Mouse (Mus musculus): ENCODE data around the gene Per2. TPM values are rescaled to one million over a fixed set of nuclear protein-coding genes. Genes with fewer than 3 reads are reported as not detected.

The Per2 gene
- total RNA-seq, 2 experiments from 2014 or later, result 8.5 to 11.2 TPM

DNA sequence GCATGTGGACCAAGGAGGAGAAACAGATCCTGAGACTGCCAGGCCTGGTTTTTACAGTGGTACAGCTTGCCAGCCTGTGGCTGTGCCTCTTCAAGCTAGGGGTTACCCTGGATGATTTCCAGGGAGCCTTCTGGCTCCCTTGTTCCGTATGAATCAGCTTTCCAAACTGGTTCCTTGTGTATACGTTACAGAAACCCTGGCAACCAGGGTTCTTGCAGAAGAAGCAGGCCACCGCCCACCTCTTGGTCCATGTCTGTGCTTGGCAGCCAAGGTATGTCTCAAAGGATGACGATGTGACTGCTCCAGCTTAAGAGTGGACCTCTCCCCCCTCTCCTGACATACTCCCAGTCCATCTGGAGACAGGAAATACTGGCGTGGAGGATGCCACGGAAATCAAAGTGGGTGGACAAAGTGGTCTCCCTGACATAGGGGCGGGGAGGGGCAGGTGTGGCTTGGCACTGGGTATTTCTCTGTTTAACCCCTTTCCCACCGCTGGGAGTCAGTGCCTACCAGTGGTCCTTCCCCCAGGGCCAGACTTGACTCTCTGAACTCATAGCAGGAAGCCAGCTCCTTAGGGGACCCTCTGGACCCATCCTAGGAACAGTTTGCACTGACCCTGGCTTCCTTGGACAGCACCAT, 782 bp downstream of the Per2 start:
- peak; percentile 60 for DNase-seq

DNA sequence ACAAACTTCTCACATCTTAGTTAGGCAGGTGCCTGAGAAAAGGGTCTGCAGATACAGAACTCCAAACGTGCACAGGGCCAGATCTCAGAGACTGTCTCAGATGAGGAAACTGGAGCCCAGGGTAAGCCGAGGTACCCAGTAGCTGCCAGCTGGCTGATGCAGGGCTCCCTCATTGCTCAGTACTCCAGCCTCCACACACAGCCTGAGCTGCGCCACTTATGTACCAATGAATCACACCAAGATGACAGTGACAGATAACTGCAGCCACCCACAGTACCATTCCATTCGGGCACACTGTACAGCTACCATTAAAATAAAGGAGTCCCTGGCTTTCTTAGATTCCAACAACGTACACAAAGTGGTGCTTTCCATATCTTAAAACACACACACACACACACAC, 1.4 kb downstream of the Per2 start:
- DNase-seq, result peak; percentile 10

DNA sequence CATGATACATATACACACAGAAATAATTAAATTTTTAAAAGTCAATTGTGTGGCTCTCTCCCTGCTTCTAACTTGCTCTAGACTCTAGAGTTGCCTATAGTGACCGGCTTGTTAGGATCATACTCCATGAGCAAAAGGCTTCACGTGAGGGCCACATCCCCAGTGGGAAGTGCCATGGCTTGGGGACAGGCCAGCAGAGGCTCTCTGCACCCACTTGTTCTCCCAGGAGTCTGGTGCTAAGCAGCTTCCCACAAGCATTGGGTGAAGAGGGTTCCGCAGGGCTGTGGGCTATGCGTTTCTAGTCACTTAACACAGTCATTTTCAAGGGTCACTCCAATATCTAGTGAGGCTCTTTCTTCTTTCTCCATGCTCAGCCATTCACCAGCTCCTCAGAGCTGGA, 2.0 kb downstream of the Per2 start:
- no peak for DNase-seq

DNA sequence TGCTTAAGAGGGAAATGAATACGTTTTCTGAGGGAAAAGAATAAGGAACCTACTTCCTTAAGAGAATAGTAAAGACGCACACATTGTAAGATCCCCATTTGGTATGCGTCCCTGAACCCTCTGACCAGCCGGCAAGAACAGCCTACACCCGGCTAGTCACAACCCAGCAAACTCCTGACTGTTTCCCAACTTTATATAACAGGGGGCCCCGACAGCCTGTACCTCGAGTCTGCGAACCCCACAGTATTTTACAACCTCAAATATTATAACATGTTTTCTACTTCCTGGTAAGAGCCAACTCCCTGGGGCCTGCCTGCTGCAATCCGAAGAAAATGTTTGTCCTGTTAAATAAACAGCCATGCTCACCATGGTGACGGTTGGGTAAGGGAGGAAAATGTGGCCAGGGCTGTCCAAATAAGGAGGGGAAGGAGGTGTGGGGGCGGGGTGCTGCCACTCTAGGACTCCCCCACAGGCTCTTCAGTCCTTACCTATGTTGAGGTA, 2.8 kb downstream of the Per2 start:
- peak; percentile 59 for DNase-seq

DNA sequence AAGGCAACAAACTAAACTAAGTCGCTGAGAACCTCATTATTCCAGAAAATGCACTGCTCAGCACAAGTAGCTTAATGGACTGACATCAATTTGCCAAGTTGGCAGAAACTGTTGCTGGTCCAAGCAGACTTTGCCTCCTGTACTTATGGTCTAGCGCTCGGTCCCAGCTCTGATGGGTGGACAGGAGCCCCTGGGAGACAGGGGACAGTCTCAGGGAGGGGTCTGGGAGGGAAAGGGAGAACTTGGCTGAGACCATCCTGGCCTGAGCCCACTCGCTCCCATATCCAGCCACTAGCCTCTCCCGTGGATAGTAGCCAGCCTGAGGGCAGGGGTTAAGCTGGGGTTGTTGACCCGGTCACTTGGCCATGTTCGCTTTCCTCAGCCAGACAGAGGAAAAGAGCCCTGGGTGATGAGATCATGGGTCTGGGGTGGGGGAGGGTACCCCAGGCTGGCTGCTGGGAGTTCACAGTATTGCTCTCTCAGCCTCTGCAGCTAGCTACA, 3.4 kb downstream of the Per2 start:
- peak; percentile 74 for DNase-seq

DNA sequence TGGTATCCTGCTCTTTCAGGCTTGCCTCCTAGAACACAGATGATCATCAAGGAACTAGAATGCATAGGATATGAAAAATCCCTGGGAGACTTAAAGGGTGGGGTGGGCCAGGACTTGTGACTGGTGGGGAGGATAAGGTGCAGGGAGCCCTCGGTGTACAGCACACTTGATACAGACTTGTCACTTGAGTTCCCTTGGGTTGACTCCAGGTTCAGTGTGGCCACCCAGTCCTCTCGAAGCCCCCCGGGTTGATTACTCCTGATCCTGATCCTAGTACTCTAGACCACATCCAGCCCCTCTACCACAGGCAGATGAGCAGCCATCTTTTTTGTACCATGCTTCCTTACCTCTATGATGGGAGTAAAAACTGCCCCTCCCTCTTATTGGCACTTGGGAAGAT, 4.2 kb downstream of the Per2 start:
- peak; percentile 3 for DNase-seq

DNA sequence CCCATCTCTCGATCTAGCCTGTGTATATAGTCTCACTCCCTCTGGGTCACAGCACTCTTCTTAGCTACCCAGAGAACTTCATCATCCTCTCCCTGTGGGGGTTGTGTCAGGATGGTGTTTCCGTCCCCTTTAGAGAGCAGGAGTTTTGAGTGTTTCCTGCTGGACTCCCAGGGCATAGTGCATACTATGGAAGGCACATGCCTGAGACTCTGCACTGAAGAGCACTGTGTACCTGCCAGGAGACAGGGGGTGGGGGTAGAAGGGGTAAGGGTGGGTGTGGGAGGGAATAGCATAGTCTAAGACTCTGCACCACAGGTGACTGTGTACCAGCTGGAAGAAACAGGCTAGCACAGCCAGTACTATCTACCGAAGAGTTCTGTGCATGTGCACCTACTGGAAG, 4.8 kb downstream of the Per2 start:
- DNase-seq, result no peak

DNA sequence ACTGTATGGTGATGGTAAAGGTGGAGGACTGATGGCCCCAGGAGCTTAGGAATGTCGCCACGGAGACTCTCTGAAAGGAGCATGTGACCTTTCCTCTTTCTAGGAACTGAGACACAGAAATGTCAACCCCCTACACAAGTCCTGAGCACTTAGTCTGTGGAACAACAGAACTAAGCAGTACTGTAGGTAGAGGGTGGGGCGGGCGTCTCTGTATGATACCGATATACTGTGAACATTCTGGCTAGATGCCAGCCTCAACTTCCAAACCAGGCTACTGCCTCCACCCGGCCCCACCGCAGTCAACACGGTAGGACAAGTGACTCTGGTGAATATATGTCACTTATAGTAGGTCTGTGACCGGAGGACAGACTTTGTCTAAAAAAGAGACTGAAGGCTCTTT, 5.2 kb downstream of the Per2 start:
- DNase-seq, result peak; percentile 10

DNA sequence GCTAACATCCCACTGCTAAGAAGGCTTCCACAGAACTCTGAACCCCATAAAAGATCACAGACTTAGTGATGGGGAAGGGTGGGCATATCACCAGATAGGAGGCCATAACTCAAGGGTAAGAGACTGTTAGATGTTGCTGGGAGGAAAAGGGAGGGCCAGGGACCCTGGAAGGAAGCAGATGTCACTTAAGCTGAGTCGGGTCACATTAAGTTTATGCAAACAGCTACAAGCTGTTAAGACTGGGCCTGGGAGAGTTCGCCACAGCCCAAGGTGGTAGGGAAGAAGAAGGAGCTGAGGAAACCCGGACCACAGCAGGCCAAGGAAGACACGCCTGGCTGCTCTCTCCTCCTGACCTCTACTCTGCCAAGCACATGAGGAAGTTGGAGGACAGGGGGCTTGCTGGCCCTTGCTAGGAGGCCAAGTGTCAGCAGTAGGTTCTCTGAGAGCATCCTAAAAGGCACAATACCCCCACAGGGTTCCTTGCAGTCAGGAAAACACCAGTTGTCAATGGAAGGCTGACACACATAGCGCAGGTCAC, 7.5 kb downstream of the Per2 start:
- DNase-seq, result no peak

DNA sequence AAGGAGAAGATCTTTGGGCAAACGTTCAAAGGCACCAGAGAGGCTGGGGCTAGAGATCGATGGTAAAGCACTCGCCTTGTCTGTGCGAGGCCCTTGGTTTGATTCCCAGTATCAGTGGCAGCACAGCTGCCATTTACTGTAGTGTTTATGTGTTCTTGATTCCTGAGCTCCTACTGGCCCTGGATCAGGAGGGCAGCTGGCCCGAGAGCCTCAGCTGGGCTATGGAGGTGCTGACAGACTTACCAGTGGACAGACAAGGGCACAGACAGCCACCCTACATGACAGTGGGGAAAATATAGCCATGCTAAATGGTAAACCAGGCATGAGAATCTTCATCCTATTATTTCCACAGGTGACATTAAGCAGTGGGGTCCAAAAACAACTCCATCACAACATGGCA, 8.3 kb downstream of the Per2 start:
- DNase-seq, result no peak

DNA sequence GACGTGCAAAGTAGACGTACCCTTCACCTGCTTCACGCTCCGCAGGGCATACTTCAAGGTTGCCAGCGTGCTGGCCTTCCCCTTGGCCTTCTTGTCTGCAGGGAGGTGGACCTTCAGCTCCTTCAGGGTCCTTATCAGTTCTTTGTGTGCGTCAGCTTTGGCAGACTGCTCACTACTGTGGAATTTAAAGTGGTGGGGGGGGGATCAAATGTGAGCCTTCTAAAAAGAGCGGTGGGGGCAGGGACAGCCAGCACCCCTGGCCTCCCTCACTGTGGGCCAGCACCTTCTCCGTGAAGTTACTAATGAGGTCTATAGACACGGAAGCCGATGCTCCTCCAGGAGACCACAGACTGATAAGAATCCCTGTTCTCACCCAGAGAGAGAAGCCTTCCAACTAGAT, 10.4 kb downstream of the Per2 start:
- peak; percentile 68 for DNase-seq

DNA sequence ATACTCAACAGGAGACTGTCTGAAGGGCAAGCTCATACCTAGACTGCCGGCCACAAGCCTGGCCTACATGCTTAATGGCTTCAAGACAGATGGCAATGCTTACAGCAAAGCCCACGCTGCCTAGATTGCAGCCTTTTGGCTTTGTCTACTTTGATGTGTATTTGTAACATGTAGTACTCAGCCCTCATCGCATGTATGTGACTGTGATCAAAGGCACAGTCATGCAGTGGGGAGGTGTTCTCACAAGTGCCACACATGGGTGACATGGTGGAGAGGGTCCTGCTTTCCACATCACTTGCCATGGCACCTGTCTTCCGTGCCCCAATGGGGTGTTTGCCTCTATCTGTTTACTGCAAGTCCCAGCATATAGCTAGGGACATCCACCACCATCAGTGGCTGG, 12.6 kb downstream of the Per2 start:
- DNase-seq, result no peak

DNA sequence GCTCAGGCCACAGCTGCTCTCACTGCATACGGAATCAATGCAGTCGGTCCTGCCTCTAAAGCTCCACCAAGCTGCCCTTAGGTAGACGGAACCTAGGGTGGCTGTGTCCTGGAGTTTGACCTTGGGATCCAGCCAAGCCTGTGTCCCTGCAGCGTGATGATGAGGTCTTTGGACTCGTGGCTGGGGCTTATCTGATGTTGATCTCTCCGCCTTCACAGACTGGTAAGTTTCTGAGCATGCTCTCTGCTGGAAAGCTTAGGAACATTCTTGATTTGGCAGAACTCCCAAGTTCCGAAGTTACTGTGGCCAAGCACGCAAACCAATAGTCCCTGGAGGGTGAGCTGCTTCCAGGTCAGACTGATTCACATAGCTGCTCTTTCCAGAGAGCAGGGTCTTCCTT, 13.1 kb downstream of the Per2 start:
- peak; percentile 77 for DNase-seq

DNA sequence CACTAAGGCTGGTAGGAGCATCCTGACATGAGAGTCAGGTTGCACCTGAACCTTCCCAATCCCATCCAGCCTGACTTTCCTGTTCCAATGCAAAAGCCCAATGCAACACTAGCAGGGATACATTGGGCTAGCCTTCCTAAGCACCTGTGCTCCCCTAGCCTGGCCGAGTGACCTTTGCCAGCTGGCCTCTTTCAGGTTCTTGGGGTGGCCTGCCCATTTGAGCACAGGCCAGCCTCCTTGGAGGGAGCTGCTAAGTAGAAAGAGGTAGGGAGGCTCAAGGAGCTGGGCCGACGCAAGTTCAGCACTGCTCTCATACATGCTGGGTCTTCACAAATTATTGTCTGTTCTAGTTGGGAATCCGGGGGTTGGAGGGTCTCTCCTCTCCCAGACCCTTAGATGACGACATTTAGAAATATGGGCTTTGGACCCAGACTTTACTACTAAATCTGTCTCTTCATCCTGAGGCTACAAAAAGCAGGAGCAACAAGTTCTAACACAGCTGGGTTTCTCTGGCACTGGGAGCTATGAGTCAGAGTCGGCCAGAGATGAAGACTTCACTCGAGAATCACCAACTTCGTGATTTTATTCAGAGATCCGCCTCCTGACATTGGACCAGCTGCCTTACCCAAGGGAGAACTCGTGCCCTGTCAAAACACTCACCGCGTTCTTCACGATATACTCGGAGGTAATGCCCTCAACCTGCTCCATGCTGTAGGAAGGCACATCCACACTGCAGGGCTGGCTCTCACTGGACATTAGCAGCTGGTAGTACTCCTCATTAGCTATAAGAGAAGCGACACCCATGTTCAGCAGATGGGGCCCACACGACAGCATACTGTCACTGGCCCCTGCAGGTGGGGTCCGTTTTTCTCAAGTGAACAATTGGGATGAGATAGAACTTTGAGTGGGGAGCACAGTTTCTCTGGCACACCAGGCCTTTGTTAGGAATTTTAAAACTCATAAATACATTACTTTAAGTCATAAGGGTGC, 14.0 kb downstream of the Per2 start:
- DNase-seq, result no peak

DNA sequence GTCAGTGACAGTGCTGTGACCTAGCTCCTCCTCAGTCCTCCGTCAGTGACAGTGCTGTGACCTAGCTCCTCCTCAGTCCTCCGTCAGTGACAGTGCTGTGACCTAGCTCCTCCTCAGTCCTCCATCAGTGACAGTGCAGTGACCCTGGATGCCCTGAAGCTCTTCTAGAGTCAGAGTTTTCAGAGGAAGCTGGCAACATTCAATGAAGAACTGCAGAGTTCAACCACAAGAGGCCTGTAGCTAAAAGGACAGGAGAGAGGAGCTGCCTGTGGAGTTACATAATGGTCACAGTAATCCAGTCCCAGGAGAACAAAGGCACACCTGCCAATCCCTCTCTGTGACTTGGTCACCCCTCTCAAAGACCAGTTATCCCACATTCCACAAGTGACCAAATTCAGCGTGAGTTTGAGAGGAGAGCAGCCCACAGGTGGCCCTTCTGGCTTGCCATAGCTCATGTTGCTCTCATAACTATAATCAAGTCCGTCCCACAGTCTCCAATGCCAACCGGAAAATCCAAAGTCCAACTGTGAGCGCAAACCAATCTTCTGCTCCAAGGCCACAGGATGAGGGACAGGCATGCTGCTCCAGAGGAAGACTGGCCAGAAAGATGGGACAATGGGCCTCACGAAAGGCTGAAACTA, 16.7 kb downstream of the Per2 start:
- no peak for DNase-seq

DNA sequence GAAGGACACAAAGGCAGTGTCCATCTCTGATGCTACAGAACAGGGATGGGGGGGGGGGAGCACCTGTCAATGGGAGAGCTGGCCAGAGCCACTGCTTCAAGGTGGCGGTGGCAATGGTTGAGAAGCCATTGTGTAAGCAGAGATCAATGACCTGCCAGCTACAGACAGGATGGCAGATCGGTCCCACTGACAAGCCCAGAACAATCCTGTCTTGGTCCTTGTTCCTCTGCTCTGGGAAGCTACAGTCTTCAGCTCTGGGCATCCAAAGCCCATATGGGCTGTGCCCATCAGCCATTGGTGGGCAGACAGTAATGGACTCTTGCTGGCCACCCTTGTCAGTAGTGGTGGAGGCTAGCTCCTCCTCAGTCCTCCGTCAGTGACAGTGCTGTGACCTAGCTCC, 17.3 kb downstream of the Per2 start:
- DNase-seq, result no peak

DNA sequence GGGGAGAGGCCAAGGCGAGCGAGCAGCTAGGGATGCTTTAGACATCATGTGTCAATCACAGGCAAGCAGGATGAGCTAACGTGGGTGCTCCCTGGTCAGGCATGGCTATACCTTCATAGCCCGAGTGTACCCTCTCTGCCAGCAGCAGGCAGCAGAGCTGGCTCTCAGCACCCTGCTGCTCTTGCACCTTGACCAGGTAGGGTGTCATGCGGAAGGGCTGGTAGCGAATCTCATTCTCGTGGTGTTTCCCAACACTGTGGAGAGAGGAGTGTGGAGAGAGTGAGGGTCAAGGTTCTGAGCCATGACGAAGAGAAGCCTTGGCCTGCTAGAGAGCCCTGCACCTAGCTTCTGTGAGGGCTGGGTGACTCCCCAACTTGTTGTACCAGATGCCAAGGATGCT, 19.3 kb downstream of the Per2 start:
- no peak for DNase-seq

DNA sequence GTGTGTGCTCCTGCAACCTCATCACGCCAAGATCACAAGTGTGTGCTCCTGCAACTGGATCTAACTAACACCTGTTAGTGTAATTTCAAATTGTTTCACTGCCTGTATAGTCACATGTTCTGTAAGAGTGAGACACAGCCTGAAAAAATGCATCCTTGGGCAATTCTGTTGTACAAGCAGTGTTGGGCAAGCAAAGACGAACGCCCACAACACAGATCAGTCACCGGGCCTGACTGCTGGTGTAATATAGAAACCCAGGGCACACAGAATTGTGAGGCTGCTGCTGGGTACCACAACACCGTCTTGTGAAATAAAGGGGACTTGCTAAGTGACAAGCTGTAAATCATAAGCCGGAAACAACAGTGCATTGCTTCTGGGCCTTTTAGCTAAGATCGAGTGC, 21.6 kb downstream of the Per2 start:
- no peak for DNase-seq

DNA sequence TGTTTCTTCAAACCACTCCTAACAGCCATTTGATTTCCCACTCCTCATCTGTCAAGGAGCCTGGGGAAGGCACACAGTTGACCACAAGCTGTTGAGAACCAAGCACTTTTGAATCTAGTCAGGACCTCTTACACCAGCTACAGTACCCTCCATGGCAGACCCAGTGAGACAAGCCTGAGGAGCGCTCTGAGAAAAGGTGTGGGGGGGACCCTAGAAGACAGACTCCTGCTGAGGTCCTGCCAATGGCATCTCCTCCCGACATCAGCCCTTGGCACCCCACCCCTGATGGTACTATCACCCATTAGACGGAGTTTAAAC, 22.1 kb downstream of the Per2 start:
- no peak for DNase-seq

DNA sequence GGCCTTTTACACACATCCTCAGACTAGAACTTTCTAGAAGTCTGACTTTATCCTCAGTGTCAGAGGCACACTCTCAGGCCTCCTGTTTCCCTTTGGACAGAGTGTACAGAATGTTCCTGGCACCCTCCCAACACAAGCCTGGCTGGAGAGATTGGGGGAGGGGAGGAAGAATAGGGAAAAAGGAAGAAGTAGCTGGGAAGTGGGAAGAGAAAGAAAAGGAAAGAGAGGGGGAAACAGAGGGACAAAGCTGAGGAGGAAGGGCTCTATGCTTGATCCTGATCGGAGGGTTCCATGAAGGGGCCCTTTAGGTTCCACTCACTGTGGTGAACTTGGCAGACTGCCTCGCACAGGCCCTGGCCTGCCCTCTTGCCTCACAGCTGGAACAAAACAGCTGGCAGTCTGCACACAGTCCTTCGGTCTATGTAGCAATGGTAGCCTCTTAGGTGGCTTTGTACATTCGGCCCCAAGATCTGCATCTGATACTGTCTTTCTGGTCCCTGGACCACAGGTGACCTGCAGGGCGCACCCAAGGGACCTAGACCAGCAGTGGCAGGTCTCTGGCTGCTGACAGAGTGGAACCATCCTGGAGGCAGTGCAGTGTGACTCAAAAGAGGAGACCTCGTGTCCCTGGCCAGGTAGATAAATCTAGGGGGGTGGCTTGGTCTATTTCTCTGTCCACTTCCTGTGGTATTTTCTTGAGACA, 22.6 kb downstream of the Per2 start:
- DNase-seq, result peak; percentile 89

DNA sequence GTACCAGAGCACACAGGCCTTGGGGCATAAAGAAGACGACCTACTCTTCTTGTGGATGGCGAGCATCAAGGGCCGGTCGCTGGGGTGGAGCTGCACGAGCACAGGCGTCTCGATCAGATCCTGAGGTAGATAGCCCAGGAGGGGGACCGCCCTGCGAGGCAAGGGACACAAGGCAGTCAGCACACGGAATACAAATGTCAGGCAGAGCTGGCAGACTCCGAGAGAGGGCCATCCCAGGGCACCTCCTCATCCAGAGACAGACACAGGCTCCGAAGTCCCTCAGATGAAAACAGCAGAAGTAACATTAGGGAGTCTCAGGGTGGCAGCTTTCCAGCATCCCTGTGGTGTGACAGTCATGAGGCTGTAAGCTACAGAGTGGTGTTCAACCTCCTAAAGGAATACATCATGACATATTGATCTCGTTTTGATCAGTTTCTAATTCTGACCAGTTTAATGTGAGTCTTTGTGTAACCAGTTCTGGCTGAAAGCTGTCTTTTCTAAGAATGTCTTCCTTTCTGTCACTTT, 23.5 kb downstream of the Per2 start:
- no peak for DNase-seq

DNA sequence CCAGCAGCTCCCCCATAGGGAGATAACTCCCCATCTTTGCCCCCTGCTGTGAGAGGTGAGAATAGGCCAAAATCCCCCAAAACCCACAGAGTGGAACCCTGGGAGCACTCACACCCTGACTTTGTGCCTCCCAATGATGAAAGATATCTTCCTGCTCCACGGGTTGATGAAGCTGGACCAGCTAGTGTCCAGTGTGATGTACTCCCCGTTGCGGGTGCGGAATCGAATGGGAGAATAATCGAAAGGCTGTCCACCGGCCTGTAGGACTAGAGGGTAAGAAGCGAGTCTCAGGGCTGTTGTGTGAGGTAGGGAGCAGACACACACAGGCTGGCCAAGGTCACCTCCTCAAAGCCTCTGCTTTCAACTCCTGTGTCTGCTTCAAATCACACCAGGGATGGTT, 24.2 kb downstream of the Per2 start:
- no peak for DNase-seq

Measured in heart, postnatal 4 days (tissue).